Mouse (Mus musculus) layer of hippocampus, adult 2 months (tissue): ENCODE data around the gene Mat2a. TPM values are rescaled to one million over a fixed set of nuclear protein-coding genes. Genes with fewer than 3 reads are reported as not detected.
A peak's percentile ranks its signal among the peaks of the same experiment; 100 is the strongest.

Experiments
- DNase-seq, 2 experiments: peaks; one replicate each; pipeline ENCODE4 v3.0.0; 2022; ENCODE audit warnings: low spot score in 2 of 2
- H3K27ac ChIP-seq: fragments of 200-600 bp; 2 replicates; pipeline ENCODE4 v1.8.1; 2022
- H3K4me3 ChIP-seq: fragments of 200-600 bp; 2 replicates; pipeline ENCODE4 v1.8.1; 2022; ENCODE audit warnings: mild to moderate bottlenecking
- CTCF ChIP-seq: fragments of 200-600 bp; conservative IDR thresholded peaks from 2 replicates; pipeline ENCODE4 v1.8.1; 2022; ENCODE audit warnings: antibody characterized with exemption, mild to moderate bottlenecking, moderate library complexity
- total RNA-seq, 2 experiments: library from RNA; stranded (reverse); gene quantifications; 2 replicates each; pipeline ENCODE4 v1.2.3; 2021

Gene Mat2a
- total RNA-seq, 2 experiments from 2014 or later = 172 to 195 TPM

GRCm38 (mm10) chr6:72392341-72392740, 47.0 kb downstream of the Mat2a start:
- no peak for DNase-seq
- Histone ChIP-seq H3K4me3 (no peak overlapping the region), H3K27ac (no peak overlapping the region)
- TF ChIP-seq CTCF = no peak

GRCm38 (mm10) chr6:72390795-72391521, 48.4 kb downstream of the Mat2a start:
- Histone ChIP-seq H3K27ac (peak overlapping the region; percentile 86), H3K4me3 (peak overlapping the region; percentile 63)
- DNase-seq = no peak
- TF ChIP-seq CTCF = no peak

- TF ChIP-seq CTCF = no peak
- H3K27ac ChIP-seq = peak within 1 kb of the TSS; percentile 86
- peak; percentile 43 to 46 for DNase-seq
- H3K4me3 ChIP-seq = peak within 1 kb of the TSS; percentile 63
These were observed 49.2 kb downstream of the Mat2a start, which contains the start of gene Vamp8 for GRCm38 (mm10) chr6:72389941-72390771. TSS of gene Vamp8 (minus strand) at chr6:72390703.

GRCm38 (mm10) chr6:72389471-72389940, 49.9 kb downstream of the Mat2a start:
- DNase-seq = no peak
- H3K4me3 ChIP-seq = peak overlapping the region; percentile 63
- H3K27ac ChIP-seq = peak overlapping the region; percentile 86
- TF ChIP-seq CTCF = no peak

- Histone ChIP-seq H3K4me3 (no peak overlapping the region), H3K27ac (no peak overlapping the region)
- no peak for TF ChIP-seq CTCF
- DNase-seq = no peak
These were observed 50.5 kb downstream of the Mat2a start for GRCm38 (mm10) chr6:72388791-72389329.

GRCm38 (mm10) chr6:72388266-72388665, 51.1 kb downstream of the Mat2a start:
- H3K27ac ChIP-seq = no peak overlapping the region
- no peak for TF ChIP-seq CTCF
- no peak for DNase-seq
- H3K4me3 ChIP-seq = no peak overlapping the region

- DNase-seq = no peak
- no peak for TF ChIP-seq CTCF
- no peak overlapping the region for H3K4me3 ChIP-seq
- no peak overlapping the region for H3K27ac ChIP-seq
These were observed 51.5 kb downstream of the Mat2a start for GRCm38 (mm10) chr6:72387816-72388215.

GRCm38 (mm10) chr6:72386561-72386960, 52.8 kb downstream of the Mat2a start:
- no peak overlapping the region for H3K4me3 ChIP-seq
- H3K27ac ChIP-seq = no peak overlapping the region
- no peak for DNase-seq
- TF ChIP-seq CTCF = no peak

- TF ChIP-seq CTCF = no peak
- Histone ChIP-seq H3K27ac (no peak overlapping the region), H3K4me3 (no peak overlapping the region)
- no peak for DNase-seq
These were observed 54.1 kb downstream of the Mat2a start for GRCm38 (mm10) chr6:72385258-72385657.

GRCm38 (mm10) chr6:72383952-72384351, 55.4 kb downstream of the Mat2a start:
- Histone ChIP-seq H3K27ac (no peak overlapping the region), H3K4me3 (no peak overlapping the region)
- no peak for TF ChIP-seq CTCF
- no peak for DNase-seq

- Histone ChIP-seq H3K4me3 (no peak overlapping the region), H3K27ac (no peak overlapping the region)
- TF ChIP-seq CTCF = no peak
- no peak for DNase-seq
These were observed 56.1 kb downstream of the Mat2a start for GRCm38 (mm10) chr6:72383142-72383820.

Other genes starting within 250 kb of the Mat2a start
- gene Atoh8, start 204.0 kb downstream of the Mat2a start, total RNA-seq = 1 to 10 TPM; 2.1 to 3.1 TPM
- not detected for gene Sftpb, start 134.9 kb downstream of the Mat2a start, total RNA-seq
- 10 to 100 TPM; 31.0 to 32.5 TPM for gene Usp39, start 94.4 kb downstream of the Mat2a start, total RNA-seq
- 10 to 100 TPM; 17.4 to 19.0 TPM for gene 0610030E20Rik, start 92.2 kb downstream of the Mat2a start, total RNA-seq
- gene Tmem150a, start 84.1 kb downstream of the Mat2a start, total RNA-seq = 10 to 100 TPM in 1 of 2 experiments, 1 to 10 TPM in 1; 9.6 to 11.3 TPM
- 10 to 100 TPM; 74.7 to 86.1 TPM for gene Rnf181, start 72.6 kb downstream of the Mat2a start, total RNA-seq
- 1 to 10 TPM; 3.9 to 4.6 TPM for gene Vamp5, start 59.1 kb downstream of the Mat2a start, total RNA-seq
- 10 to 100 TPM; 11.5 to 12.5 TPM for gene Vamp8, start 48.9 kb downstream of the Mat2a start, total RNA-seq
- gene Ggcx, start 25.2 kb downstream of the Mat2a start, total RNA-seq = 10 to 100 TPM; 24.2 to 30.3 TPM
- gene Sh2d6, start 82.1 kb upstream of the Mat2a start, total RNA-seq = under 1 TPM; 0.49 to 0.56 TPM
- 1 to 10 TPM; 2.5 to 2.8 TPM for gene Capg, start 104.8 kb upstream of the Mat2a start, total RNA-seq
- gene Elmod3, start 158.9 kb upstream of the Mat2a start, total RNA-seq = 10 to 100 TPM; 25.4 to 25.8 TPM
- 10 to 100 TPM; 54.3 to 58.3 TPM for gene Retsat, start 158.9 kb upstream of the Mat2a start, total RNA-seq
- gene Tgoln1, start 177.4 kb upstream of the Mat2a start, total RNA-seq = 10 to 100 TPM; 87.9 to 88.2 TPM